9 mouse cellular contexts compared by ENCODE assay signal in genomic region chr11:49251380-49251761, GRCm38 (mm10). TPM values are rescaled to one million over a fixed set of nuclear protein-coding genes. Genes with fewer than 3 reads are reported as not detected.
DNase-seq lines count a peak whose midpoint lies in the region; ATAC-seq and TF ChIP-seq lines count a peak whose summit lies in the region.
"Had no signal": no experiment of that assay in that cellular context is flagged by ENCODE, and none has a peak within 500 bp of the region (broad histone marks: within the 10 kb centered on the region; RNA-seq: fewer than 3 reads in every experiment).

No protein-coding gene starts in this region.

- H3K9ac ChIP-seq in lung, embryonic 15.5 days: peak overlapping the region; percentile 82
- H3K9ac ChIP-seq in limb, embryonic 13.5 days: peak overlapping the region; percentile 91

- H3K4me2 ChIP-seq in lung, embryonic 15.5 days: peak overlapping the region; percentile 74
- peak overlapping the region; percentile 76 for H3K4me2 ChIP-seq in limb, embryonic 13.5 days (replicated peaks)

- ATAC-seq in lung, embryonic 15.5 days (ENCODE audit: borderline replicate concordance, extremely low read depth, low FRiP score, low TSS enrichment): no peak
- ATAC-seq in erythroblast, adult 5-6 weeks (replicated peaks; ENCODE audit: low FRiP score, poor library complexity, severe bottlenecking): 0 out of 2 replicates have a peak, but pooled peaks have one; percentile 1
- ATAC-seq in limb, embryonic 13.5 days (ENCODE audit: low FRiP score, low read depth): no peak

- H3K27ac ChIP-seq in lung, embryonic 15.5 days: 0 out of 2 replicates have a peak overlapping the region, but pooled peaks have one; percentile 96
- H3K27ac ChIP-seq in limb, embryonic 13.5 days: 0 out of 2 replicates have a peak overlapping the region, but pooled peaks have one; percentile 95
- H3K27ac ChIP-seq in small intestine, adult 2 months (ENCODE audit: insufficient read depth, low read depth, low read length): peak overlapping the region; percentile 97

- WGBS in lung, embryonic 15.5 days: 50% methylated on average over 7 of the region's 7 CpGs
- 58% methylated on average over 7 of the region's 7 CpGs for WGBS in limb, embryonic 13.5 days
- WGBS in small intestine, adult 2 months: 45% methylated on average over 7 of the region's 7 CpGs

- peaks cover 23% of the 10 kb centered on the region for H3K36me3 ChIP-seq in lung, embryonic 15.5 days
- peaks cover 38% of the 10 kb centered on the region for H3K36me3 ChIP-seq in limb, embryonic 13.5 days
- H3K36me3 ChIP-seq in small intestine, adult 2 months (ENCODE audit: control insufficient read depth, insufficient read depth, low read length): peaks cover 26% of the 10 kb centered on the region

- no peaks in the 10 kb centered on the region for H3K9me3 ChIP-seq in lung, embryonic 15.5 days
- H3K9me3 ChIP-seq in limb, embryonic 13.5 days: no peaks in the 10 kb centered on the region

- no peak for TF ChIP-seq CTCF in small intestine, adult 2 months (IDR thresholded peaks at IDR 0.05; ENCODE audit: extremely low read depth, insufficient read length, insufficient replicate concordance, low read depth, low read length)

- DNase-seq in lung, adult 18-20 months: no peak
- DNase-seq in testis, postnatal 14 days (ENCODE audit: low spot score): no peak
- DNase-seq in layer of hippocampus, adult 9-10 months (ENCODE audit: low spot score): no peak
- no peak for DNase-seq in right cerebral cortex, adult 2 months (ENCODE audit: low spot score in 2 of 2)
- DNase-seq: gastrocnemius, postnatal 25 days had no signal

- peak overlapping the region; percentile 74 for H3K4me3 ChIP-seq in lung, embryonic 15.5 days
- H3K4me3 ChIP-seq in limb, embryonic 13.5 days: peak overlapping the region; percentile 71
- peak overlapping the region; percentile 76; the same call in 1 of the 2 replicates for H3K4me3 ChIP-seq in small intestine, adult 2 months (ENCODE audit: low read depth, low read length)

- TF ChIP-seq POLR2A in small intestine, adult 2 months (IDR thresholded peaks at IDR 0.05; ENCODE audit: low read depth, low read length): no peak

- H3K4me1 ChIP-seq in lung, embryonic 15.5 days: peaks cover 53% of the 10 kb centered on the region
- H3K4me1 ChIP-seq in limb, embryonic 13.5 days: peaks cover 41% of the 10 kb centered on the region
- peaks cover 35% of the 10 kb centered on the region for H3K4me1 ChIP-seq in small intestine, adult 2 months (ENCODE audit: control insufficient read depth, insufficient read depth, insufficient read length, low read length)

- no peaks in the 10 kb centered on the region for H3K27me3 ChIP-seq in lung, embryonic 15.5 days
- H3K27me3 ChIP-seq in limb, embryonic 13.5 days: no peaks in the 10 kb centered on the region
- no peaks in the 10 kb centered on the region for H3K27me3 ChIP-seq in small intestine, adult 2 months (ENCODE audit: control insufficient read depth, insufficient read depth, low read length)

RNA-seq across cellular contexts. Expression of gene Mgat1, which starts 7.4 kb away (rescaled TPM):
- 65.0 and 69.6 TPM in 2 replicates for polyA plus RNA-seq in lung, embryonic 15.5 days (2015; fragmentation: Nextera tagmentation; extraction: Ambion mirVana)
- total RNA-seq in erythroblast, adult 5-6 weeks (2015; ENCODE audit: low replicate concordance): 9.0 and 10.2 TPM in 2 replicates
- total RNA-seq in erythroblast, adult 5-6 weeks (2017; ENCODE audit: low replicate concordance): 11.4 and 17.0 TPM in 2 replicates
- polyA plus RNA-seq in limb, embryonic 13.5 days (2015; fragmentation: Nextera tagmentation; extraction: Ambion mirVana): 56.3 and 60.7 TPM in 2 replicates
- 97.4 and 231 TPM in 2 replicates for polyA plus RNA-seq in small intestine, adult 2 months (2012; rRNA removed)

RNA-seq across cellular contexts. Expression of gene Olfr1393, which starts 26.7 kb away (rescaled TPM):
- not detected in 2 replicates for polyA plus RNA-seq in lung, embryonic 15.5 days (2015; fragmentation: Nextera tagmentation; extraction: Ambion mirVana)
- not detected in 2 replicates for total RNA-seq in erythroblast, adult 5-6 weeks (2015; ENCODE audit: low replicate concordance)
- not detected in 2 replicates for total RNA-seq in erythroblast, adult 5-6 weeks (2017; ENCODE audit: low replicate concordance)
- polyA plus RNA-seq in limb, embryonic 13.5 days (2015; fragmentation: Nextera tagmentation; extraction: Ambion mirVana): not detected in 2 replicates
- polyA plus RNA-seq in small intestine, adult 2 months (2012; rRNA removed): 0.10 and 0.42 TPM in 2 replicates

RNA-seq across cellular contexts. Expression of gene Olfr1392, which starts 33.7 kb away (rescaled TPM):
- polyA plus RNA-seq in lung, embryonic 15.5 days (2015; fragmentation: Nextera tagmentation; extraction: Ambion mirVana): not detected in 2 replicates
- total RNA-seq in erythroblast, adult 5-6 weeks (2015; ENCODE audit: low replicate concordance): not detected in 2 replicates
- total RNA-seq in erythroblast, adult 5-6 weeks (2017; ENCODE audit: low replicate concordance): not detected in 2 replicates
- 0.06 TPM in 1 of 2 replicates, not detected in the other for polyA plus RNA-seq in limb, embryonic 13.5 days (2015; fragmentation: Nextera tagmentation; extraction: Ambion mirVana)
- 0.11 and 0.13 TPM in 2 replicates for polyA plus RNA-seq in small intestine, adult 2 months (2012; rRNA removed)
- total RNA-seq: gastrocnemius, postnatal 25 days had no signal

RNA-seq across cellular contexts. Expression of gene Zfp62, which starts 48.3 kb away (rescaled TPM):
- polyA plus RNA-seq in lung, embryonic 15.5 days (2015; fragmentation: Nextera tagmentation; extraction: Ambion mirVana): 37.6 and 40.3 TPM in 2 replicates
- 18.6 and 25.4 TPM in 2 replicates for total RNA-seq in erythroblast, adult 5-6 weeks (2015; ENCODE audit: low replicate concordance)
- total RNA-seq in erythroblast, adult 5-6 weeks (2017; ENCODE audit: low replicate concordance): 14.8 and 28.9 TPM in 2 replicates
- 44.5 and 48.8 TPM in 2 replicates for polyA plus RNA-seq in limb, embryonic 13.5 days (2015; fragmentation: Nextera tagmentation; extraction: Ambion mirVana)
- 0.38 and 0.42 TPM in 2 replicates for polyA plus RNA-seq in small intestine, adult 2 months (2012; rRNA removed)

RNA-seq across cellular contexts. Expression of gene Olfr10, which starts 53.2 kb away (rescaled TPM):
- not detected in 2 replicates for polyA plus RNA-seq in lung, embryonic 15.5 days (2015; fragmentation: Nextera tagmentation; extraction: Ambion mirVana)
- total RNA-seq in erythroblast, adult 5-6 weeks (2015; ENCODE audit: low replicate concordance): not detected in 2 replicates
- not detected in 2 replicates for total RNA-seq in erythroblast, adult 5-6 weeks (2017; ENCODE audit: low replicate concordance)
- not detected in 2 replicates for polyA plus RNA-seq in limb, embryonic 13.5 days (2015; fragmentation: Nextera tagmentation; extraction: Ambion mirVana)
- not detected in 2 replicates for polyA plus RNA-seq in small intestine, adult 2 months (2012; rRNA removed)
- total RNA-seq: gastrocnemius, postnatal 25 days had no signal
